Mouse (Mus musculus) c-Kit-positive CD71-positive TER-119-positive erythroid progenitor cells, embryonic 14.5 days (primary cell): ENCODE measurements around the gene Mink1.

Experiments
- DNase-seq: peaks from one replicate; pipeline ENCODE4 v3.0.0-alpha.2; 2013; ENCODE audit warnings: low spot score

Gene Mink1

DNA sequence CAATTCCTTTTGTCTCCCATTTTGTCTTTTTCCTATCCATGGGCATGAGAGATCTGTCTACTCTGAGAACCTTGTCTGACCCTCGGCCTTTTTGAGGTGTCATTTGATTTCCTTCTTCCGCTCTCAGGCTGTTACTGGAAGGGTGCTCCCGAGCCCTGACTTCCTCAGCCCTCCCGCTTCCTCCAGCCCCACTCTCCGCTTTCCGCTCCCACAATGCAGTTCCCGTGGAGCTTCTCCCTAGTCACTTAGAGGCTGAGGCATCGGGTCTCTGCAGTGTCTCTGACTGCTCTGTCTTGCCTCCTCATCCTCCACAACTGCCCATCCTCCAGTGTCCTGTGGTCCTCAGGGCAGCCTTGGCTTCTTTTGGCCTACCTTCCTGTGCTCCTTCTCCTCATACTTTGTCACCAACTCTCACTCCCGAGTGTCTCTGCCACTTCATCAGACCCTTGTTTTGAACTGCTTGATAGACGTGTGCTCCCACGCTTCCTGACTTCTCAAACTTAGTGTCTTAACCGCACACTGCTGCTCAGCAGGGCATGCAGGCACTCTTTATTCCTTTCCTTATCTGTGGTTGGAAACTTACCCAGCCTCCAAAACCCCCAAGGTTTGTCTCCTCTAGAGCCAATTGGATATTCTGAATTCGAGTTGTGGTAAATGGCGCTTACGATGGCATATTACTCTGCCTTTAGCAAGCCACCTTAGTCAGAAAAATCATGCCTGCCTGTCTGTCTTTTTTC, 31.7 kb downstream of the Mink1 start:
- DNase-seq = no peak

GRCm38 (mm10) chr11:70595638-70596037, 33.0 kb downstream of the Mink1 start:
- DNase-seq = no peak

DNA sequence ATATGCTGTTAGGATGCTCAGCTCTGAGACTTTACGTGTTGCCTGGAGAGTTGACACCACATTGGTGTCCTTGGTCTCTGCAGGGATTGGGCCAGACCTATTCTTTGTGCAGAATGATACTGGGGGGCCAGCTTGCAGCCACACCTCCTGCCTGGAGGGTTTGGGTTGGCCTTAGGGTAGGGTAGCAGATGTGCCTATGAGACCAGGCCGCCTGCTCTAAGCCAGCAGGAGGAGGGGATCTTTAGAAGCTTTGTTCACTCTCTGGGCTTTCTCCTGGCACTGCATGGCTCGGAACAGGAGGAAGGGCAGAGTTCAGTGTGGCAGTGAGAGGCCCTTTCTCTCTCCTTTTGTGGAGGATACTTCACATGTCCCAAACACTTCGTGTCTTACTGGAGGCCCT, 33.4 kb downstream of the Mink1 start:
- DNase-seq = no peak

GRCm38 (mm10) chr11:70597301-70597700, 34.6 kb downstream of the Mink1 start:
- DNase-seq = no peak

GRCm38 (mm10) chr11:70598451-70598953, 35.8 kb downstream of the Mink1 start:
- DNase-seq = no peak

- DNase-seq = peak; percentile 69
Observed at GRCm38 (mm10) chr11:70605024-70605566, 42.4 kb downstream of the Mink1 start.

GRCm38 (mm10) chr11:70606717-70607116, 44.0 kb downstream of the Mink1 start:
- no peak for DNase-seq

DNA sequence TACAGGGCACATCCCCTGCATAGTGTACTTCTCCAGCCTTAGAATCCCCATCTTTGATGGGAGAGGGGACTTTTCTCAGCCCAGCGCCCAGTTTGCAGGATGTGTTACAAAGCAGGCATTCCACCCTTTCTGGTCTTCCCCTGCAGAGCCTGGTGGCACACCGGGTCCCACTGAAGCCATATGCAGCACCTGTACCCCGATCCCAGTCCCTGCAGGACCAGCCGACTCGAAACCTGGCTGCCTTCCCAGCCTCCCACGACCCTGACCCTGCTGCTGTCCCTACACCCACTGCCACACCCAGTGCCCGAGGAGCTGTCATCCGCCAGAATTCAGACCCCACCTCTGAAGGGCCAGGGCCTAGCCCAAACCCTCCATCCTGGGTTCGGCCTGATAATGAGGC, 44.9 kb downstream of the Mink1 start:
- no peak for DNase-seq

GRCm38 (mm10) chr11:70608381-70609066, 45.8 kb downstream of the Mink1 start:
- DNase-seq = no peak

DNA sequence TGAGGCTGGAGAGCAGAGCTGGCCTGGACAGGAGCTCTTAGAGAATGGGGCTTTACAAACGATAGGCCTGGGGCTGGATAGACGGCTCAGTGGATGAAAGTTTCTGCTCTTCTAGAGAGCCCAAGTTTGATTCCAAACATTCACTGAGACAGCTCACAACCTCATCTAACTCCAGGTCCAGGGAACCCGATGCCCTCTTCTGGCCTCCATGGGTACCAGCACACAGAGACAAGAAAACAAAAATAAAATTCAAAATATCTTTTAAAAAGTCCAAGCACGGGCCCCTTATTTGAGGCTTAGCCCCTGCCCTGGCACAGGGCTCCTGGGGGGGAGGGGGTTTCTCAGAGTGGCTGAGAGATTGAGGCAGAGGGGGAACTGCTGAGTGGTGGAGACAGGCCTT, 48.1 kb downstream of the Mink1 start:
- DNase-seq = no peak

- DNase-seq = no peak
Observed at GRCm38 (mm10) chr11:70612505-70612904, 49.8 kb downstream of the Mink1 start.

GRCm38 (mm10) chr11:70615074-70615473, 52.4 kb downstream of the Mink1 start:
- DNase-seq = peak; percentile 66

DNA sequence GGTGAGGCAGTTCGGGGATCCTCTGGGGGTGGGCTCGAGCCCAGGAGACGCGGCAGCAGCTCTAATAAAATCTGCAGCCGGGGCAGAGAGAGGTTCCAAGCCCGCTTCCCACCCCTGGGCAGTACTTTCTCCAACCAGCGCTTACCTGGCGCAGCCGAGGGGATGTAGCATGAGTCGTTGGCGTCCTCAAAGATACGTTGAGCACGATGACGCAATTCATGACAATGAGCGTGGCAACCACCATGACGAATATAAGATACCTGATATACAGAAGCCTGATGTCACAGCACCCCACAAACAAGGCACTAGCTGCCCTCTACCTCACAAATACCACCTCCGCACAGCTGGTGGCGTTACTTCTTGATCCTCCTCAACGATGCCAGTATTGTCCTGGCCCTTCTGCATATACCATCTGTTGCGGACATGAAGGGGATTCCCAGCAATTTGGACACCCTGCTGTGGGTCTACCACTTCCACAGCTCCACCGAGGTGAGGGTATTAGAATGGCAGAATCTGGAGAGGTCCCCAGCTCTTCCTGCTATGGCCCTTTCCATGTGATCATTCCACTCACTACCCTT, 52.9 kb downstream of the Mink1 start, which contains the start of gene 4930544D05Rik:
Gene 4930544D05Rik (plus strand): TSS at position 333 of the 578 bp plus-strand sequence.
- DNase-seq = no peak

DNA sequence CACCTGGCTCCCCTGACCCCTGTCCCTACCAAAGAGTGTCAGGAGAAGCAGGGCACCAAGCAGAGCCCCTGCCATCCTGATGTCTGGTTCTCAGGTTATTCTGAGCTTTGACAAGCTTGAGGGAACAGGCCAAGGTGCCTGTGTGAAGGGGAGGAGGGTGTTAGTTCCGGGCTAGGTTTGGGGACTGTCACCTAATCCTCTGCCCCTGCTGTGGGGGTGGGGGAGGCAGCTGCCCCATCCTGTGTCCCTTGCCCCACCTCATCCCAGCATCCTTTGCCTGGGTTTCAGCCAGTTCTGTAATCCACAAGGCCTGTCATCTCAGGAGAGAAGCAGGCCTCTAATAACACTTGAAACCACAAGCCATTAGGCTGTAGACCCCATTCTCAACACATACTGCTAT, 56.4 kb downstream of the Mink1 start, which contains the start of gene Chrne:
Gene Chrne (minus strand): TSS at position 116 of the 400 bp plus-strand sequence.
- DNase-seq = no peak

GRCm38 (mm10) chr11:70621972-70622814, 59.5 kb downstream of the Mink1 start:
- no peak for DNase-seq

DNA sequence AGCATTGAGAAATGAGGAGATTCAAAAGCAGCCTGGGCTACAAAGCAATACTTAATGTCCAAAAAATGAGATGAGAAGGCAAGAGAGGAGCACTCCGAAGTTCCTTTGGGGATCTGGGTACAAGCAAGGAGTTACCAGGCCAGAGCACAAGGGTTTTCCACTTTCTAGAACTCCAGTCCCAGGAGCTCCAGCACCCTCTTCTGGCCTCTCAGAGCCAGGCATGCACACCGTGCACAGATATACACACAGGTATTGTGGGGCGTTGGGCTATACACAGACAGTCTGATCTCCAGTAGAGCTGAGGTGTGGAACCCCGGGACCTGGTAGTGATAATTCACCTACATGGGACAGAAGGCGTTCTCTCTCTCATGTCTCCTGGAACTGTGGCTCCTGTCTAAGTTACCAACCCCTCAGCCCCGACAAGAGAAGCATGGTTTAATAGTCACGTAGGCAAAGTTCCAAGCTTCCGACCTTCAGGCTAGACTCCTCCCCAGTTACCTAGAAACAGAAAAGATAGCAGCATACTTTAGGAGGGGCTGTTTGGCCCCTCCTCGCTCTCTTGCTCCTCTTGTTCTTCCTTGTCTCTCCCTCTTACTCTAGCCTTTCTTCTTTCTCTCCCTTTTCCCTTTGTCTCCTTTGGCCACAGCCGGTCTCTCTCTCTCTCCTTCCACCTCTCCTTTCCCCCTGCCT, 60.5 kb downstream of the Mink1 start:
- DNase-seq = no peak

DNA sequence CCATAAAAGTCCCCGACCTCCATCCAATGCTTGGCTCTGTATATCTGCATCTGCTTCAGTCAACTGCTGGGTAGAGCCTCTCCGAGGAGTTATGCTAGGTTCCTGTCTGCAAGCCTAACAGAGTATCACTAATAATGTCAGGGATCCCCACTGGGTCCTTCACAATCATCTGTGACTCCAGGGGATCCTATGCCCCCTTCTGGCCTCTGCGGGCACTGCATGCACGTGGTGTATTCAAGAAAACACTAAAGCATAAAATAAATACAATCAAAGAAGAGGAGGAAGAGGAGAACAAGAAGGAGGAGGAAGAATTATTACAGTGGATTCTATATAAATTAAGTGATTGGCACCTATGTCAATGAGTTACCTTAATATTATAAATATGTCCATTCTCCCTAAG, 62.8 kb downstream of the Mink1 start:
- DNase-seq = peak; percentile 62

DNA sequence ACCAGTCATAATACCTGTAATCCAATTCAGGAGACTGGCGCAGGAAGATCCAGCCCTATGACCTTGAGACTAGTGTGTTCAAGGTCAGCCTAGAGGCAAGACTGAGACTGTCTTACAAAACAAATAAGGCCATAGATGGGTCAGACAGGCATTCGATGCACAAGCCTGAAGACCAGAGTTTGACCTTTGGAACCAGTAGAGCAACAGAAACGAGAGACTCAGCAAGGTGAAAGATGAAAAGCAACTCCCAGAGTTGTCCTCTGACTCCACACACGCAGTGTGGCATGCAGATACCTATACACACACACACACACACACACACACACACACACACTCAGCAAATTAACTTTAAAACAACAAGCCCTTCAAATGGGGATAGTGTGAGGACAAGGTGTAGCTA, 64.2 kb downstream of the Mink1 start:
- DNase-seq = no peak

- DNase-seq = no peak
Observed at GRCm38 (mm10) chr11:70628431-70628830, 65.8 kb downstream of the Mink1 start.

GRCm38 (mm10) chr11:70629557-70629956, 66.9 kb downstream of the Mink1 start:
- no peak for DNase-seq

- DNase-seq = no peak
Observed at GRCm38 (mm10) chr11:70630129-70630528, 67.4 kb downstream of the Mink1 start.
